Mouse (Mus musculus) gastrocnemius, adult 2 months (tissue): ENCODE data around the gene Hexb. TPM values are rescaled to one million over a fixed set of nuclear protein-coding genes. Genes with fewer than 3 reads are reported as not detected.
"Not testable (repeated sequence)": the region's sequence is repeated elsewhere in the genome, so short reads cannot be mapped to it uniquely, and the experiment has no call there.

Experiments
- DNase-seq: peaks from one replicate; pipeline ENCODE4 v3.0.0; 2022
- H3K27ac ChIP-seq: fragments of 200-600 bp; 2 replicates; pipeline ENCODE4 v1.8.1; 2022; ENCODE audit warnings: mild to moderate bottlenecking
- H3K4me3 ChIP-seq: fragments of 200-600 bp; 2 replicates; pipeline ENCODE4 v1.8.1; 2022; ENCODE audit warnings: mild to moderate bottlenecking, moderate library complexity
- CTCF ChIP-seq: fragments of 200-600 bp; IDR thresholded peaks from 2 replicates; pipeline ENCODE4 v1.8.1; 2022; ENCODE audit warnings: antibody characterized with exemption, mild to moderate bottlenecking, moderate library complexity
- intact Hi-C: fragments of 180-260 bp; cut with DNase I; formaldehyde crosslinking; loops from one replicate; pipeline ENCODE4 v1.15.1; 2025
- total RNA-seq, 2 experiments: library from RNA; stranded (reverse); gene quantifications; 2 replicates each; pipeline ENCODE4 v1.2.3; 2021

Gene Hexb
- total RNA-seq, 2 experiments from 2014 or later = 7.6 to 10.9 TPM

DNA sequence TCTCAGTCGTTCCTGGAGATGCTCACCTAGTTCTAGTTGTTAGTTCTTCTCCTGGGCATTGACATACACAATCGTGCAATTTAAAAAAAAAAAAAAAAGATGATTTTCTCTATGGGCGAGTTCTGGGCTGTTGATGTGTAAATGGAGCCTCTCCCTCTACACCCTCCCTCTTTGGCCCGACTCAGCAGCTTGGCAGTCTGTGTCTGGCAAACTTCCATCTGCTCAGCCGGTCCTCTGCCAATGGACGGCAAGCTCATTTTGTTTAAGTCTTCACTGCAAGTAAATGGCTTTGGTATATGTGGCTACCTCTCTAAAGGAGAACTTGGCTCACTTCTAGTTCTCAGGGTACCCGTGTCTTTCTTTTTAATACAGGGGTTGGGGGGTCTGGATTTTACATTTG lies 4.7 kb downstream of the Hexb start:
- Histone ChIP-seq H3K4me3 (no peak overlapping the region), H3K27ac (no peak overlapping the region)
- TF ChIP-seq CTCF = no peak
- intact Hi-C loops = no loop called here
- peak; percentile 87 for DNase-seq

GRCm38 (mm10) chr13:97192649-97193048 lies 5.5 kb downstream of the Hexb start:
- no peak for TF ChIP-seq CTCF
- intact Hi-C loops = no loop called here
- Histone ChIP-seq H3K27ac (no peak overlapping the region), H3K4me3 (no peak overlapping the region)
- DNase-seq = no peak

DNA sequence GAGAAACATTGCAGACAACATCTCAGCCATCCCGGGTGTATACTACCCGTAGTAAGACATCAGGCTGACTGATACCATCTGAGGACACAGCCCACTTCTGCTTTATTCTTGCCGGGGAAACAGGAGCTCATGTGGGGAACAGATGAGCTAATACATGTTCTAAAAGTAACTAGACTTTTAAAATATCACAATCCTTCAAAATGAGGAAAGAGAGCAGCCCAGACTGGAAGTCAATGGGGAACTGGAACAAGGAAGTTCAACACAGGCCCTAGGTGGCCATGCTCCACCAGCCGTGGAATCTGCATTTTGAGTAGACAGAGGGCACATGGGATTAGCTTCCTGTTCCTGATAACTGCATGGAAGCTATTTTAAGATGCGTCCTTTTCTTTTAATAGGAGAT lies 10.5 kb downstream of the Hexb start:
- DNase-seq = no peak
- Histone ChIP-seq H3K4me3 (no peak overlapping the region), H3K27ac (no peak overlapping the region)
- intact Hi-C loops = no loop called here
- TF ChIP-seq CTCF = no peak

GRCm38 (mm10) chr13:97186346-97186745 lies 11.8 kb downstream of the Hexb start:
- DNase-seq = no peak
- no peak for TF ChIP-seq CTCF
- no peak overlapping the region for H3K4me3 ChIP-seq
- no peak overlapping the region for H3K27ac ChIP-seq
- intact Hi-C loops = no loop called here

DNA sequence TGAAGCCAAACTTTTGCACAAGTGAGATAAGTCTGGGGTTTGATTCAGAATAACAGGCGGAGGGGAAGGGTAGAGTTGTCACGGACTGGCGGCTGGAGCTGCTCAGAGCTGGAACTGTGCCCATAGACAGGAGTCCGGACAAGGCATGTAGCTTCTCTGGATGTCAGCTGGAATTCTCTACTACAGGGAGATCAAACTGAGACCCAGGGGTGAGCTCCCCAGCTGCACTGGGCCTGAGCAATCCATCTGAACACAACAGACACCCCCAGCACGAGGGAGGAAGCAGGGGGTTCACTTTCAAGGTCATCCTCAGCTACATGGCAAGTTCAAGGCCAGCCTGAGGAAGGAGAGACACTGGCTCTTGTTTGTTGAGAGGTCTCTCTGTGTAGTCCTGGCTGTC lies 13.5 kb downstream of the Hexb start:
- Histone ChIP-seq H3K4me3 (no peak overlapping the region), H3K27ac (no peak overlapping the region)
- TF ChIP-seq CTCF = no peak
- DNase-seq = no peak
- intact Hi-C loops = no loop called here

- Histone ChIP-seq H3K4me3 (no peak overlapping the region), H3K27ac (no peak overlapping the region)
- intact Hi-C loops = no loop called here
- TF ChIP-seq CTCF = no peak
- no peak for DNase-seq
Observed at GRCm38 (mm10) chr13:97184168-97184567, 14.0 kb downstream of the Hexb start.

GRCm38 (mm10) chr13:97182821-97183220 lies 15.3 kb downstream of the Hexb start:
- no peak for DNase-seq
- TF ChIP-seq CTCF = no peak
- intact Hi-C loops = no loop called here
- H3K4me3 ChIP-seq = no peak overlapping the region
- no peak overlapping the region for H3K27ac ChIP-seq

- no peak overlapping the region for H3K27ac ChIP-seq
- TF ChIP-seq CTCF = no peak
- no peak for DNase-seq
- intact Hi-C loops = no loop called here
- no peak overlapping the region for H3K4me3 ChIP-seq
Observed at GRCm38 (mm10) chr13:97180113-97180828, 17.9 kb downstream of the Hexb start.

GRCm38 (mm10) chr13:97178943-97179342 lies 19.2 kb downstream of the Hexb start:
- Histone ChIP-seq H3K4me3 (no peak overlapping the region), H3K27ac (no peak overlapping the region)
- DNase-seq = no peak
- TF ChIP-seq CTCF = no peak
- intact Hi-C loops = no loop called here

DNA sequence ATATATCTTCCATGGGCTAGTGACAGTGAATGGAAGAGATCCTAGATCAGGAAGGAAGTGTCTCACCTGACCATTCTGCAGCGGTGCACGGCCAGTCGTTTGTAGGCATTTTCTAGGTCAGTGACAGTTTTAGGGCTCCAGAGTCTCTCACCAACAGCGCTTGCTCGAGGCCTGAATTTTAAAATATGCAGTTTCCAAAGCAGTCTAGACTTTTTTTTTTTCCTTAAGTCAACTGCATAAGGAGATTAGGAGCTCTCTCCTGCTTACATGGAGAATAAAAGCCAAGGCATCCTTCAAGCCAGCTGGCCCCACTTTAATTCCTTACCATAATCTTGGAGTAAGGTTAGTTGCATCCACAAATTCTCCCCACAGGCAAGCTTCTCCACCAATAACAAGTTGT lies 21.4 kb downstream of the Hexb start:
- Histone ChIP-seq H3K27ac (no peak overlapping the region), H3K4me3 (no peak overlapping the region)
- no peak for DNase-seq
- intact Hi-C loops = no loop called here
- TF ChIP-seq CTCF = no peak

DNA sequence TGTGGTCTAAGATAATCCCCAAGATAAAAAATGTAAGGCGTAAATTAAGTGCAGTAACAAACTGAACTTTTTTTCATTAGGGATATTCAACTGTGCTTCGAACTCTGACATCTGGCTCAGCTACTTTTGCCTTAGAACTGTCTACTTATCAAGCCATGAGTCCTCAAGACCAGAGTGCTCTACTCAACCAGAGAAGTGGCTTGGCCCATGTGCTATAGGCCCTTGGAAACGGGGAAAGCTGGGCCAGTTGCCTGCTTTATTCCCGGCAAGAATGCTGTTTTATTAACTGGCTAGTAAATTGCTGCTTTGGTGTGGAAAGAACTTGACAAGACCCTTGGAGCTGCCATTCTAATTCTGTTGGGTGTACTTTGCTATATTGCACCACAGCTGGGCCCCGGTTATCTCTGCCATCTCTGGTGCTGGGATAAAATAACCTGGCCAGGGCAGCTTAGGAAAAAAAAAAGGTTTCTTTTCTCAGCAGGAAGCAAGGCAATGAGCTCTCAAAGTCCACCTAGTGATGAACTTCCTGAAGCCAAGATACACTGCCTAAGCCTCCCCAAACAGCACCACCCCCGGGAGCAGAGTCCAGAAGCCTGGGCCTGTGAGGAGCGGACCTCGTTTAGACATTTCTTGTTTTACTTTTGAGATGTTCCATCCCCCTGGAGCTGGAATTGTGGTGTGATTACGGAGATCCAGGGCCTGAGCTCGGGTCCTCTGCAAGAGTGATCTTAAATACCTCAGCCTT lies 22.5 kb downstream of the Hexb start:
- DNase-seq = no peak
- intact Hi-C loops = no loop called here
- Histone ChIP-seq H3K27ac (no peak overlapping the region), H3K4me3 (no peak overlapping the region)
- TF ChIP-seq CTCF = no peak

- peak; percentile 76 for TF ChIP-seq CTCF
- Histone ChIP-seq H3K4me3 (no peak overlapping the region), H3K27ac (no peak overlapping the region)
- intact Hi-C loops = no loop called here
- DNase-seq = peak; percentile 33
Observed at GRCm38 (mm10) chr13:97145834-97146233, 52.3 kb downstream of the Hexb start.

DNA sequence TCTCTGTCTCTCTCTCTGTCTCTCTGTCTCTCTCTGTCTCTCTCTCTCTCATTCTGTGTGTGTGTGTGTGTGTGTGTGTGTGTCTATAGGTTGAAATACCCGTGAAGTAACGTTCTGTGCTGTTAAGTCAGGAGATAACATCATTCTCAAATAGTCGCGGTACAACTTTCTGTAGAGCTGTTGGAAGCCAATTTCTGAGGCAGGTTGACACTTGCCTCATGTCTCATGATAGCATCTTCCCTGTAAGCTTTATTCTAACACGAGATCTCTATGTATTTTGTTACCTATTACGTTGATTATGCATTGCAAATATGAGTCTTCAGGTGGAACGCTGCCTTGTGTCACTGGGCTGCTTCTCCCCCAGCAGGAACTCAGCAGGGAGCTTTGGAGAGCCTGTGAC lies 55.8 kb downstream of the Hexb start:
- Histone ChIP-seq H3K4me3 (no peak overlapping the region), H3K27ac (no peak overlapping the region)
- intact Hi-C loops = no loop called here
- no peak for DNase-seq
- TF ChIP-seq CTCF = no peak

DNA sequence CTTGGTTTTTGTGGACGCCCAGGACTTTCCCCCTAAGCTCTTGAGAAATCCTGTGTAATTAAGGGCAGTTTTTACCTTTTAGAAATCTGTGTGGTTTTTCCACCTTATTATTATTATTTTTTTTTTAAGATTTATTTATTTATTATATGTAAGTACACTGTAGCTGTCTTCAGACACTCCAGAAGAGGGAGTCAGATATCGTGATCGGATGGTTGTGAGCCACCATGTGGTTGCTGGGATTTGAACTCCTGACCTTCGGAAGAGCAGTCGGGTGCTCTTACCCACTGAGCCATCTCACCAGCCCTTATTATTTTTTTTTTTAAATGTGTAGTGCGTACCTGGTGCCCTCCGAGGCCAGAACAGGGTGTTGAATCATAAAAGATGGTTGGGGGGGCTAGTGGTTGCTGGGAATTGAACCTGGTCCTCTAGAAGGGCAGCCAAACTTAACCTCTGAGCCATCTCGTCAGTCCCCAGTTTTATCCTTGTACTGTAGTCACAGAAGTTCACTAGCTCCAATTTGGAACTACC lies 59.7 kb downstream of the Hexb start:
- peak overlapping the region; percentile 94 for H3K27ac ChIP-seq
- DNase-seq, intact Hi-C loops: not testable (repeated sequence)
- H3K4me3 ChIP-seq = peak overlapping the region; percentile 90
